Mouse (Mus musculus) lung, embryonic 16.5 days (tissue): Measurements from ENCODE around the gene Nsun3. TPM values are rescaled to one million over a fixed set of nuclear protein-coding genes. Genes with fewer than 3 reads are reported as not detected.

Source experiments
- ATAC-seq: fragments of 200-750 bp; cut with Nextera tagmentation; 2 replicates; pipeline ENCODE4 v1.8.0; 2017; ENCODE audit warnings: low read depth, mild to moderate bottlenecking, moderate library complexity
- H3K27ac ChIP-seq: fragments of 300-500 bp; sonication (generic); 2 replicates; pipeline ENCODE4 v1.5.1; 2014; ENCODE audit warnings: mild to moderate bottlenecking, control low read depth, low read length
- H3K27me3 ChIP-seq: fragments of 300-500 bp; sonication (generic); 2 replicates; pipeline ENCODE4 v1.6.1; 2014; ENCODE audit warnings: low read depth, low read length, mixed read lengths; ENCODE audit not compliant: control insufficient read depth, insufficient read depth
- H3K36me3 ChIP-seq: fragments of 300-500 bp; sonication (generic); 2 replicates; pipeline ENCODE4 v1.6.1; 2014; ENCODE audit warnings: low read length; ENCODE audit not compliant: control insufficient read depth, insufficient read depth
- H3K4me1 ChIP-seq: fragments of 300-500 bp; sonication (generic); replicated peaks from 2 replicates; pipeline ENCODE4 v1.6.1; 2014; ENCODE audit warnings: low read length, mixed read lengths; ENCODE audit not compliant: control insufficient read depth, insufficient read depth
- H3K4me2 ChIP-seq: fragments of 300-500 bp; sonication (generic); 2 replicates; pipeline ENCODE4 v1.6.1; 2014; ENCODE audit warnings: low read depth, low read length, control low read depth
- H3K4me3 ChIP-seq: fragments of 300-500 bp; sonication (generic); 2 replicates; pipeline ENCODE4 v1.5.1; 2014; ENCODE audit warnings: mild to moderate bottlenecking, low read length, control low read depth
- H3K9ac ChIP-seq: fragments of 300-500 bp; sonication (generic); 2 replicates; pipeline ENCODE4 v1.6.1; 2014; ENCODE audit warnings: low read length, control low read depth
- H3K9me3 ChIP-seq: fragments of 300-500 bp; sonication (generic); 2 replicates; pipeline ENCODE4 v1.6.1; 2016; ENCODE audit warnings: low read length; ENCODE audit not compliant: control insufficient read depth
- WGBS: fragments of 180-500 bp; shearing (Covaris S2); extraction: QIAGEN DNeasy Blood & Tissue Kit; methylation state at CpG from one replicate; pipeline ENCODE4 v1.1.7; 2014; 5-methylcytosine and 5-hydroxymethylcytosine counted together
- polyA plus RNA-seq: library from polyadenylated mRNA; unstranded; fragments of >200 nt; fragmentation: Nextera tagmentation; extraction: Ambion mirVana; gene quantifications from 2 replicates; pipeline ENCODE4 v1.2.1, GENCODE M21; 2015

Nsun3 gene
- polyA plus RNA-seq, 1 experiment from 2014 or later: 10.4 TPM

GRCm38 (mm10) chr16:62810855-62811254, 24.2 kb upstream of the Nsun3 start:
- Histone ChIP-seq H3K4me1 (peaks cover 12% of the 10 kb centered on the region), H3K9me3 (no peaks in the 10 kb centered on the region), H3K36me3 (no peaks in the 10 kb centered on the region; the same call in 1 of the 2 replicates), H3K4me3 (no peak overlapping the region), H3K27ac (no peak overlapping the region), H3K4me2 (no peak overlapping the region), H3K27me3 (no peaks in the 10 kb centered on the region), H3K9ac (no peak overlapping the region)
- 80% methylated on average over 4 of the region's 4 CpGs for WGBS
- ATAC-seq: no peak

- H3K27me3 ChIP-seq: no peaks in the 10 kb centered on the region
- WGBS: 45% methylated on average over 8 of the region's 8 CpGs
These were observed 20.8 kb upstream of the Nsun3 start for GRCm38 (mm10) chr16:62807249-62807979.

GRCm38 (mm10) chr16:62804621-62805020, 18.0 kb upstream of the Nsun3 start:
- Histone ChIP-seq H3K27ac (no peak overlapping the region), H3K4me3 (no peak overlapping the region), H3K36me3 (no peaks in the 10 kb centered on the region), H3K4me1 (peaks cover 5% of the 10 kb centered on the region), H3K4me2 (no peak overlapping the region), H3K27me3 (no peaks in the 10 kb centered on the region), H3K9ac (no peak overlapping the region), H3K9me3 (no peaks in the 10 kb centered on the region)
- ATAC-seq: no peak
- 93% methylated on average over 3 of the region's 3 CpGs for WGBS

More at GRCm38 (mm10) chr16:62807249-62807979, 20.8 kb upstream of the Nsun3 start:
- H3K4me3 ChIP-seq: no peak overlapping the region
- H3K9me3 ChIP-seq: no peaks in the 10 kb centered on the region
- ATAC-seq: peak; percentile 93
- peak overlapping the region; percentile 17; the same call in 1 of the 2 replicates for H3K4me2 ChIP-seq
- H3K27ac ChIP-seq: peak overlapping the region; percentile 59
- H3K36me3 ChIP-seq: no peaks in the 10 kb centered on the region
- no peak overlapping the region; the same call in 1 of the 2 replicates for H3K9ac ChIP-seq
- peaks cover 5% of the 10 kb centered on the region for H3K4me1 ChIP-seq

GRCm38 (mm10) chr16:62799839-62800238, 13.2 kb upstream of the Nsun3 start:
- no peaks in the 10 kb centered on the region for H3K9me3 ChIP-seq
- H3K27ac ChIP-seq: no peak overlapping the region
- no peaks in the 10 kb centered on the region for H3K27me3 ChIP-seq
- no peak for ATAC-seq
- no peak overlapping the region for H3K4me2 ChIP-seq
- no peaks in the 10 kb centered on the region for H3K36me3 ChIP-seq
- H3K9ac ChIP-seq: no peak overlapping the region
- 86% methylated on average over 3 of the region's 3 CpGs for WGBS
- no peaks in the 10 kb centered on the region for H3K4me1 ChIP-seq
- H3K4me3 ChIP-seq: no peak overlapping the region

GRCm38 (mm10) chr16:62799426-62799825, 12.8 kb upstream of the Nsun3 start:
- Histone ChIP-seq H3K9ac (no peak overlapping the region), H3K4me2 (no peak overlapping the region), H3K27me3 (no peaks in the 10 kb centered on the region), H3K36me3 (no peaks in the 10 kb centered on the region), H3K9me3 (no peaks in the 10 kb centered on the region), H3K4me3 (no peak overlapping the region), H3K4me1 (no peaks in the 10 kb centered on the region), H3K27ac (no peak overlapping the region)
- ATAC-seq: no peak
- WGBS: 77% methylated on average over 4 of the region's 4 CpGs

- no peaks in the 10 kb centered on the region for H3K4me1 ChIP-seq
- H3K9me3 ChIP-seq: no peaks in the 10 kb centered on the region
- H3K4me2 ChIP-seq: no peak overlapping the region
- no peak overlapping the region for H3K9ac ChIP-seq
- no peaks in the 10 kb centered on the region for H3K36me3 ChIP-seq
- WGBS: 89% methylated on average over 3 of the region's 3 CpGs
- no peak overlapping the region for H3K27ac ChIP-seq
- ATAC-seq: no peak
- H3K27me3 ChIP-seq: no peaks in the 10 kb centered on the region
- no peak overlapping the region for H3K4me3 ChIP-seq
These were observed 12.2 kb upstream of the Nsun3 start for GRCm38 (mm10) chr16:62798808-62799207.

- no peak overlapping the region for H3K4me3 ChIP-seq
- ATAC-seq: no peak
- H3K36me3 ChIP-seq: no peaks in the 10 kb centered on the region
- no peaks in the 10 kb centered on the region for H3K27me3 ChIP-seq
- H3K4me2 ChIP-seq: no peak overlapping the region
- no peak overlapping the region for H3K27ac ChIP-seq
- H3K9me3 ChIP-seq: no peaks in the 10 kb centered on the region
- H3K4me1 ChIP-seq: no peaks in the 10 kb centered on the region
- no peak overlapping the region for H3K9ac ChIP-seq
- WGBS: 76% methylated on average over 1 of the region's 1 CpGs
These were observed 10.0 kb upstream of the Nsun3 start for GRCm38 (mm10) chr16:62796608-62797007.

GRCm38 (mm10) chr16:62782229-62782628, 4.4 kb downstream of the Nsun3 start:
- no peak overlapping the region for H3K4me3 ChIP-seq
- H3K36me3 ChIP-seq: no peaks in the 10 kb centered on the region
- no peaks in the 10 kb centered on the region for H3K9me3 ChIP-seq
- H3K27ac ChIP-seq: no peak overlapping the region
- peaks cover 4% of the 10 kb centered on the region for H3K4me1 ChIP-seq
- no peak for ATAC-seq
- no peak overlapping the region for H3K4me2 ChIP-seq
- WGBS: 45% methylated on average over 5 of the region's 5 CpGs
- no peak overlapping the region for H3K9ac ChIP-seq
- no peaks in the 10 kb centered on the region for H3K27me3 ChIP-seq

- H3K36me3 ChIP-seq: no peaks in the 10 kb centered on the region
- H3K4me2 ChIP-seq: no peak overlapping the region
- H3K9ac ChIP-seq: no peak overlapping the region
- H3K27ac ChIP-seq: no peak overlapping the region
- no peaks in the 10 kb centered on the region for H3K27me3 ChIP-seq
- no peak overlapping the region for H3K4me3 ChIP-seq
- no peaks in the 10 kb centered on the region for H3K4me1 ChIP-seq
- H3K9me3 ChIP-seq: no peaks in the 10 kb centered on the region
- ATAC-seq: no peak
- WGBS: 77% methylated on average over 10 of the region's 10 CpGs
These were observed 8.3 kb downstream of the Nsun3 start for GRCm38 (mm10) chr16:62778282-62778681.
